Mouse (Mus musculus) left cerebral cortex, postnatal 25 days (tissue): Measurements from ENCODE around the gene Arid1b. TPM values are rescaled to one million over a fixed set of nuclear protein-coding genes. Genes with fewer than 3 reads are reported as not detected.
A peak's percentile ranks its signal among the peaks of the same experiment; 100 is the strongest.

Experiments used
- DNase-seq, 2 experiments: peaks; one replicate each; pipeline ENCODE4 v3.0.0; 2022; ENCODE audit warnings: low spot score in 2 of 2, mixed read lengths in 1 of 2
- intact Hi-C: fragments of 180-260 bp; cut with DNase I; formaldehyde crosslinking; loops from one replicate; pipeline ENCODE4 v1.15.1; 2025
- total RNA-seq, 2 experiments: library from RNA; stranded (reverse); gene quantifications; 2 replicates each; pipeline ENCODE4 v1.2.3; 2021

The Arid1b gene
- total RNA-seq, 2 experiments from 2014 or later = 73.6 to 79.6 TPM

- DNase-seq = peak in 1 of 2 experiments; percentile 45
- intact Hi-C loops = no loop called here
Measured at GRCm38 (mm10) chr17:5309930-5310329, 315.8 kb downstream of the Arid1b start.

DNA sequence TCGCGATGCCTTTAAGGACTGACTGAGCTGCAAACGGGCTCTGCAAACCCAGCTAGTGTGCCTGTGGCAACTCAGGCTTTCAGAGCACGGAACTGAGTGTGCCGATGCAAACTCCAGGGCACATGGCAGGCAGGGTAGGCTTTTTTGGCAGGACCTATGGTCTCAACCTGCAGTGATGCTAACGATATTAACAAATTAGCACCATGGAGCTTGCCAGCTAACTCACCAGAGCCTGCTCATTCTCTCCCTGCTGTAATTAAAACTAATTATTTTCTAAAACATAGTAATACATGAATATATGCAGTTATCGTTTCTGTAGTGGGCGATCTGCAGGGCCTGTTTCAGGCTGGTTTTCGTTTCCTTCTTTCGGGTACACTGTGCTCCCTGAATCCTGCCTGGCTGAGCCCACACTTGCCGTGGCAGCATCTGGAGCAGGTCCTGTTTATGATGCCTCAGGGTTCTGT, 316.3 kb downstream of the Arid1b start:
- intact Hi-C loops = no loop called here
- DNase-seq = peak; percentile 48 to 49

DNA sequence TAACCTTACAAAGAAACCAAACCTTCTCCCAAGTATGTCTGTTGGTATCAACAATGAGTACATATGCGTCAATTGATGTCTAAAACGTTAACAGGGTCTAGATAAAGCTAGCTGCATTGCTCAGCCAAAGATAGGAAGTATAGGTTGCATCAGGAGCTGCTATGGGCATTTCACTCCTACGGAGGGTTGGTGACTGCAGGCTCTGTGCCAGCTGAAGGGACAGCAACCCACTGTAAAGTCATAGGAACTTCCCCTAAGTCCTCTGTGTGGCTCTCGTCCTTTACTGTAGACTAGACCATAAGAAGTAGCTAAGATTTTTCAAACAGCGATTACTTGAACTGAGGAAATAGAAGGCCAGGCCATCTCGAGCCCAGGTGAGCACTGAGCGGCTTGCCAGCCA, 316.9 kb downstream of the Arid1b start:
- intact Hi-C loops = no loop called here
- no peak for DNase-seq

GRCm38 (mm10) chr17:5312307-5312706, 318.2 kb downstream of the Arid1b start:
- DNase-seq = no peak
- intact Hi-C loops = no loop called here

GRCm38 (mm10) chr17:5314735-5315134, 320.6 kb downstream of the Arid1b start:
- intact Hi-C loops = no loop called here
- DNase-seq = no peak

GRCm38 (mm10) chr17:5316489-5316888, 322.4 kb downstream of the Arid1b start:
- intact Hi-C loops = no loop called here
- no peak for DNase-seq

DNA sequence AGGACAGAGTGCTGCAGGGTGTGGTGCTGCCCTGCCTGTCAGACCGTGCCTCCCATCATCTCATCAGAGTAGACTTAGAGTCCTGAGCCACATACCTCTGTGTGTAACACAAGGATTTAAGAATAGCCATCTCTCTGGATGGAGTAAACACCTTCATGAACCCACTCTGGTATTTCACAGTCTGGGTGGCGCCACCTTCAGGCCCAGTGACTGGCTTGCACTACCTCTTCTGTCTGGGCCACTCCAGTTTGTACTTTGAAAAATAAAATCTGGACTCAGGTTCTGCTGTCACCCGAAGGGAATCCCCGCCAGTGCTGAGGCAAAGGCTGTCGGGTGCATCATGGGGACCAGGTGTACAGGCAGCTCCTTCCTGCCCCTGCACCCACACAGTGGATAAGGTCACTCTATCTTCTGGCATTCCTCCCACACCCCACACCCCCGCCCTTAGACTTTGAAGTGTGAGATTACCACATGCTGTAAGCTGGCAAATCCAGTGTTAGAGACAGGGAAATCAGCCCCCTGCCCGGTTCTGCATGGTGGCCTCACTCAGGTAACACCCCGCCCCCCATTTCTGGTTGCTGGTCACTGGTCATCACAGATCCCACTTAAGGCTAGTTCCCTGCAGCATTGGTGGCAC, 327.6 kb downstream of the Arid1b start:
- no peak for DNase-seq
- intact Hi-C loops = no loop called here

GRCm38 (mm10) chr17:5322594-5322993, 328.5 kb downstream of the Arid1b start:
- intact Hi-C loops = no loop called here
- DNase-seq = no peak

DNA sequence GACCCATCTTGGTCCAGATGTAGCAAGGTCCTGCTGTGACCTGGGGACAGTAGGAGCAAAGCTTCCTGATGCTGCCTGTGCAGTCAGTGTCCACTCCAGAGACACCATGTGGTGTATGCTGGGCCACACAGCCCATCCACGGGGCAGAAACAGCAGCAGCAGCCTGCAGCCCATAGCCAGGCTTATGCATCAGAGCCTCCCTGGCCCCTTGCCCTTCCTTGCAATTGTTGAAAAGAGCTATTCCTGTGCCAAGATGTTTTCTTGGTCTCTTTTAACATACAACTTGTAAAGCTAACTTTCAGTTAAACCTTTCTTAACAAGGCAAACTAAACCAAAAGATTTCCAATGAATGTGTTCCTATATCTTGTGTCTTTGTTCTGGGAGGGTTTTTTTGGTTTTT, 329.6 kb downstream of the Arid1b start:
- intact Hi-C loops = no loop called here
- DNase-seq = no peak

DNA sequence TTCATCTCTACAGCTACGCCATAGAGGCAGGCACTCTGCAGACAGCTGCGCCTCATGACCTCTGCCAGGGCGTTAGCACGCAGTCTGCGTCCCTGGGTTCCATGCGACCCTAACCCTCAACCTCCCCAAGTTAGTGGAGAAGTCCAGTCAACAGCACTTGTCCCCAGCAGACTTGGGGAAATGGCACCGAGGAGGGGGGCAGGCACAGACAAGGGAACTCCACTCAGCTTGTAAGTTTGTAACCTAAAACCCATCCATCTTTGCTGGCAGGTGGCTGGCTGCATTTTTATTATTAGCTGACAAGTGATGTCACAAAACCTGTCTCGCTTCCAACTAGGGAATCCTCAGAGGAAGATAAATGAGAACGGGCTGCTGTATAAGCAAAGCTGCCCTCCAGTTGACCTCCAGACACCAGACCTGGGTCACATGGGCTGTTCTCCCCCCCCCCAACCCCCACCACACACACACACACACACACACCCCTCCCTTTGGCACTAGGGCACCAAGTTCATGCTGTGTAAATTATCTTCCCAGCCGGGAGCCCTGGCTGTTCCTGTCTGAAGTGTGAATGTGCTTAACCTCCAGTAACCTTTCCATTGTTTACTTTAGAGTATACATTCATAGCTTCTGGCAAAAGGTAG, 330.2 kb downstream of the Arid1b start:
- intact Hi-C loops = no loop called here
- DNase-seq = no peak

- DNase-seq = no peak
- intact Hi-C loops = loop anchor here (5.0 kb wide), 1 partner anchor 71 kb away; no protein-coding TSS in a partner anchor
Measured at GRCm38 (mm10) chr17:5326689-5327088, 332.6 kb downstream of the Arid1b start.

- DNase-seq = no peak
- intact Hi-C loops = loop anchor here (5.0 kb wide), 1 partner anchor 70 kb away; no protein-coding TSS in a partner anchor
Measured at GRCm38 (mm10) chr17:5327480-5328180, 333.5 kb downstream of the Arid1b start.

- intact Hi-C loops = loop anchor here (5.0 kb wide), 1 partner anchor 68 kb away; no protein-coding TSS in a partner anchor
- peak in 1 of 2 experiments; percentile 80 for DNase-seq
Measured at GRCm38 (mm10) chr17:5329478-5329877, 335.3 kb downstream of the Arid1b start.

- DNase-seq = no peak
- intact Hi-C loops = no loop called here
Measured at GRCm38 (mm10) chr17:5330063-5330462, 335.9 kb downstream of the Arid1b start.

GRCm38 (mm10) chr17:5330644-5331043, 336.5 kb downstream of the Arid1b start:
- DNase-seq = no peak
- intact Hi-C loops = no loop called here

- intact Hi-C loops = no loop called here
- no peak for DNase-seq
Measured at GRCm38 (mm10) chr17:5331387-5331786, 337.3 kb downstream of the Arid1b start.

DNA sequence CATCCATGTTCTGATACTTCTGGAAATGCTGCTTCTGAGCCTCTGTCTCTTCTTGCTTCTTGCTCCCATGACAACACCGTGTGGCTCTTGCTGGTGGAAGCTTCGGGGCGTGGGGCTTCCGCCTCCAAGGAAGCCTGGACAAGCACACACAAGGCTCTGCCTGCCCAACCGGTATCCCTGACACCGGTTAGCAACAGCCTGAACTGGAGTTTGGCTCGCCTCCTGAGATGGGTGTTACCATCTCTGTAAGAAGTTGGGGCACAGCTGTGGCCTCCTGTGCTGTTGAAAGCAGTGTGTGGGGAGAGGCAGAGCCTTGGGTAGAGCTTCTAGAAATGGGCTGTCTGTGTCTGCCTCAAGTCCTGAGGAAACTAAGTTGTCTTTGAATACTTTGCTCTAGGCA, 340.4 kb downstream of the Arid1b start:
- no peak for DNase-seq
- intact Hi-C loops = no loop called here

DNA sequence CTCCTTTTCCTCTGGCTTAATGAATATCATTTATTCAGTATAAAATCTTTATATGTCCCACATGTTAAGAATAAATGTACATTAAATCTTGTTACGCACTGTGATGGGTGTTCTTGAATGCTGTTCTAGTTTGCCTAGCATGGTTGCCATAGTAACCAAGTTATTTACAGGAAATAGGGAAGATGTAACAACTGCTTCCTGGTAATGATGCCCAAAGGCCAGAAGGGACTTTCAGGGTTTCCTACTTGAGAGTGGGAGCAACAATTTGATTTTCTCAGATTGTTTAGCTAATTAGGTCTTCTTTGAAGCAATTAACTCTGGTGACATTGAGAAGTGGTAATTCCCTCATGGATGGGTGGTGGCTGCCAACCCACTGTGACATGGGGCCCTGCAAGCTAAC, 350.3 kb downstream of the Arid1b start:
- intact Hi-C loops = no loop called here
- DNase-seq = no peak

DNA sequence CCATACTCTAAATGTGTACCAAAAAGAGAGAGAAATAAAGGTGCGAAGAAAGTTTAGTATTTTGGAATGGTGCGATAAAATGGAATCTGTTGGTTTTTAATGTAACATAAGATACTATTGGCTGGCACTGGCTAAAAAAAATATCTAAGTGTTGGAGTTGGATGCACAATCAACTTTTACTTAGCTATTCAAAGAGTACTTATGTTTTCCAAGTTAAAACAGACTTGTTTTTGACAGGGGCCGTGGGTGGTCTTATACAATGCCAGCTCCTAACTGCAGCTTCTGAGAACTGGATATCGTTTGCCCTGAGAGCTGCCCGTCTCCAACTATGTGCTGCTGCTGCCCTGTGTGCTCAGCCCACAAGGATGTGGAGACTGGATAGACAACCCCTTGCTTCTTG, 351.7 kb downstream of the Arid1b start:
- DNase-seq = peak in 1 of 2 experiments; percentile 70
- intact Hi-C loops = no loop called here

DNA sequence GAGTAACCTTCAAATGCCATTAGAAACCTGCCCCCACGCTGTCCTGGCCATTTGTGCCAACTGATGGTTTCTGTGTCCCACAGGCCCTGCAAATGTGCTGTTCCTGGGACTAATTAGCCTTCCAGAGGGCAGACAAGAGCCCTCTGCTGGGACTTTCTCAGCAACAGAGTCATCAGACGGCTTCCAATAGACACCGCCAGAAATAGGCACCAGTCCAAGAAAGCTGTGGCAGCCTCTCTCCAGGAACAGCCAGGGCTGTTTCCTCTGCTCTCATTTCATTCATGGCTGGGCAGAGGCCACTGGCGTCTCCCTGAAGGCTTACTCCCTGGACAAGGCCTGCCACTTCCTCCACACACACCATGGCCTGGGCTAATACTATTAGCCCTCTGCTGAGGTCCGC, 358.8 kb downstream of the Arid1b start:
- peak; percentile 40 to 54 for DNase-seq
- intact Hi-C loops = no loop called here

- intact Hi-C loops = no loop called here
Measured at GRCm38 (mm10) chr17:5360759-5361158, 366.6 kb downstream of the Arid1b start.

More at GRCm38 (mm10) chr17:5360759-5361158, 366.6 kb downstream of the Arid1b start:
- DNase-seq = no peak
